Mouse (Mus musculus): ENCODE measurements around the gene Tra2b. TPM values are rescaled to one million over a fixed set of nuclear protein-coding genes. Genes with fewer than 3 reads are reported as not detected.

The Tra2b gene
- polyA plus RNA-seq, 1 experiment from 2014 or later, result 473 TPM

- 94% methylated on average over 1 of the region's 1 CpGs for WGBS
- Histone ChIP-seq H3K27ac (ENCODE audit: low read depth, low read length) (no peak overlapping the region), H3K9me3 (ENCODE audit: control insufficient read depth, low read length) (peaks cover 4% of the 10 kb centered on the region), H3K9ac (ENCODE audit: low read length) (no peak overlapping the region), H3K27me3 (ENCODE audit: control insufficient read depth, insufficient read depth, low read length) (no peaks in the 10 kb centered on the region), H3K4me1 (ENCODE audit: control insufficient read depth, insufficient read depth, low read length) (no peaks in the 10 kb centered on the region), H3K36me3 (ENCODE audit: control insufficient read depth, insufficient read depth, low read length) (no peaks in the 10 kb centered on the region), H3K4me3 (ENCODE audit: low read depth, low read length) (no peak overlapping the region), H3K4me2 (no peak overlapping the region)
- DNase-seq (ENCODE audit: low spot score, missing footprints) (no peak), ATAC-seq (ENCODE audit: low FRiP score) (no peak)
Observed at GRCm38 (mm10) chr16:22286996-22287395, 21.2 kb upstream of the Tra2b start.

GRCm38 (mm10) chr16:22276536-22276935 is 10.7 kb upstream of the Tra2b start:
- no peak for ATAC-seq (ENCODE audit: low FRiP score)
- Histone ChIP-seq H3K4me2 (no peak overlapping the region), H3K9ac (ENCODE audit: low read length) (no peak overlapping the region), H3K9me3 (ENCODE audit: control insufficient read depth, low read length) (no peaks in the 10 kb centered on the region), H3K4me3 (ENCODE audit: low read depth, low read length) (no peak overlapping the region), H3K27ac (ENCODE audit: low read depth, low read length) (no peak overlapping the region), H3K27me3 (ENCODE audit: control insufficient read depth, insufficient read depth, low read length) (no peaks in the 10 kb centered on the region), H3K4me1 (ENCODE audit: control insufficient read depth, insufficient read depth, low read length) (no peaks in the 10 kb centered on the region), H3K36me3 (ENCODE audit: control insufficient read depth, insufficient read depth, low read length) (no peaks in the 10 kb centered on the region)
- peak; percentile 68 for DNase-seq (ENCODE audit: low spot score, missing footprints)

- peak; percentile 64 for DNase-seq (ENCODE audit: low spot score, missing footprints)
- no peak for ATAC-seq (ENCODE audit: low FRiP score)
- Histone ChIP-seq H3K36me3 (ENCODE audit: control insufficient read depth, insufficient read depth, low read length) (no peaks in the 10 kb centered on the region), H3K9me3 (ENCODE audit: control insufficient read depth, low read length) (no peaks in the 10 kb centered on the region), H3K4me2 (no peak overlapping the region), H3K27me3 (ENCODE audit: control insufficient read depth, insufficient read depth, low read length) (no peaks in the 10 kb centered on the region), H3K27ac (ENCODE audit: low read depth, low read length) (no peak overlapping the region), H3K4me1 (ENCODE audit: control insufficient read depth, insufficient read depth, low read length) (no peaks in the 10 kb centered on the region), H3K9ac (ENCODE audit: low read length) (no peak overlapping the region), H3K4me3 (ENCODE audit: low read depth, low read length) (no peak overlapping the region)
- 60% methylated on average over 2 of the region's 2 CpGs for WGBS
Observed at GRCm38 (mm10) chr16:22275142-22275541, 9.3 kb upstream of the Tra2b start.

- 79% methylated on average over 3 of the region's 3 CpGs for WGBS
- Histone ChIP-seq H3K9me3 (ENCODE audit: control insufficient read depth, low read length) (no peaks in the 10 kb centered on the region), H3K4me1 (ENCODE audit: control insufficient read depth, insufficient read depth, low read length) (no peaks in the 10 kb centered on the region), H3K36me3 (ENCODE audit: control insufficient read depth, insufficient read depth, low read length) (no peaks in the 10 kb centered on the region), H3K9ac (ENCODE audit: low read length) (no peak overlapping the region), H3K4me2 (no peak overlapping the region), H3K4me3 (ENCODE audit: low read depth, low read length) (no peak overlapping the region), H3K27ac (ENCODE audit: low read depth, low read length) (no peak overlapping the region), H3K27me3 (ENCODE audit: control insufficient read depth, insufficient read depth, low read length) (no peaks in the 10 kb centered on the region)
- no peak for DNase-seq (ENCODE audit: low spot score, missing footprints)
- ATAC-seq (ENCODE audit: low FRiP score), result no peak
Observed at GRCm38 (mm10) chr16:22270491-22270890, 4.7 kb upstream of the Tra2b start.

- peak overlapping the region; percentile 97 for H3K4me3 ChIP-seq (ENCODE audit: low read depth, low read length)
- H3K9me3 ChIP-seq (ENCODE audit: control insufficient read depth, low read length), result no peaks in the 10 kb centered on the region
- peak overlapping the region; percentile 97 for H3K9ac ChIP-seq (ENCODE audit: low read length)
- ATAC-seq (ENCODE audit: low FRiP score), result no peak
- no peaks in the 10 kb centered on the region for H3K36me3 ChIP-seq (ENCODE audit: control insufficient read depth, insufficient read depth, low read length)
- peak overlapping the region; percentile 53 for H3K4me2 ChIP-seq
- H3K4me1 ChIP-seq (ENCODE audit: control insufficient read depth, insufficient read depth, low read length), result peaks cover 12% of the 10 kb centered on the region; the same call in 1 of the 2 replicates
- no peak overlapping the region; the same call in 1 of the 2 replicates for H3K27ac ChIP-seq (ENCODE audit: low read depth, low read length)
- DNase-seq (ENCODE audit: low spot score, missing footprints), result no peak
- WGBS, result 45% methylated on average over 8 of the region's 8 CpGs
- no peaks in the 10 kb centered on the region for H3K27me3 ChIP-seq (ENCODE audit: control insufficient read depth, insufficient read depth, low read length)
Observed at GRCm38 (mm10) chr16:22266384-22266783, 579 bp upstream of the Tra2b start.

- Histone ChIP-seq H3K4me1 (ENCODE audit: control insufficient read depth, insufficient read depth, low read length) (peaks cover 14% of the 10 kb centered on the region; the same call in 1 of the 2 replicates), H3K9ac (ENCODE audit: low read length) (peak overlapping the region; percentile 97), H3K4me2 (peak overlapping the region; percentile 73), H3K36me3 (ENCODE audit: control insufficient read depth, insufficient read depth, low read length) (no peaks in the 10 kb centered on the region), H3K27me3 (ENCODE audit: control insufficient read depth, insufficient read depth, low read length) (no peaks in the 10 kb centered on the region), H3K9me3 (ENCODE audit: control insufficient read depth, low read length) (no peaks in the 10 kb centered on the region), H3K4me3 (ENCODE audit: low read depth, low read length) (peak overlapping the region; percentile 97), H3K27ac (ENCODE audit: low read depth, low read length) (peak overlapping the region; percentile 94)
- DNase-seq (ENCODE audit: low spot score, missing footprints), result peak; percentile 98
- under 1% methylated on average over 77 of the region's 81 CpGs for WGBS
- ATAC-seq (ENCODE audit: low FRiP score), result peak; percentile 80
Observed at GRCm38 (mm10) chr16:22264962-22265848, 600 bp downstream of the Tra2b start.

GRCm38 (mm10) chr16:22264232-22264961 is 1.4 kb downstream of the Tra2b start:
- Histone ChIP-seq H3K27me3 (ENCODE audit: control insufficient read depth, insufficient read depth, low read length) (no peaks in the 10 kb centered on the region), H3K36me3 (ENCODE audit: control insufficient read depth, insufficient read depth, low read length) (no peaks in the 10 kb centered on the region), H3K27ac (ENCODE audit: low read depth, low read length) (peak overlapping the region; percentile 94), H3K9ac (ENCODE audit: low read length) (peak overlapping the region; percentile 97), H3K4me1 (ENCODE audit: control insufficient read depth, insufficient read depth, low read length) (peaks cover 14% of the 10 kb centered on the region; the same call in 1 of the 2 replicates), H3K4me2 (peak overlapping the region; percentile 73), H3K4me3 (ENCODE audit: low read depth, low read length) (peak overlapping the region; percentile 97), H3K9me3 (ENCODE audit: control insufficient read depth, low read length) (no peaks in the 10 kb centered on the region)
- DNase-seq (ENCODE audit: low spot score, missing footprints) (peak; percentile 90), ATAC-seq (ENCODE audit: low FRiP score) (no peak)
- WGBS, result 2% methylated on average over 16 of the region's 16 CpGs

- no peaks in the 10 kb centered on the region for H3K27me3 ChIP-seq (ENCODE audit: control insufficient read depth, insufficient read depth, low read length)
- DNase-seq (ENCODE audit: low spot score, missing footprints) (peak; percentile 84), ATAC-seq (ENCODE audit: low FRiP score) (no peak)
- no peaks in the 10 kb centered on the region for H3K9me3 ChIP-seq (ENCODE audit: control insufficient read depth, low read length)
- H3K4me2 ChIP-seq, result peak overlapping the region; percentile 73
- peak overlapping the region; percentile 97; the same call in 1 of the 2 replicates for H3K4me3 ChIP-seq (ENCODE audit: low read depth, low read length)
- peak overlapping the region; percentile 13; the same call in 1 of the 2 replicates for H3K9ac ChIP-seq (ENCODE audit: low read length)
- H3K36me3 ChIP-seq (ENCODE audit: control insufficient read depth, insufficient read depth, low read length), result no peaks in the 10 kb centered on the region
- peaks cover 14% of the 10 kb centered on the region; the same call in 1 of the 2 replicates for H3K4me1 ChIP-seq (ENCODE audit: control insufficient read depth, insufficient read depth, low read length)
- H3K27ac ChIP-seq (ENCODE audit: low read depth, low read length), result no peak overlapping the region
Observed at GRCm38 (mm10) chr16:22263124-22263523, 2.7 kb downstream of the Tra2b start.

GRCm38 (mm10) chr16:22261563-22261962 is 4.2 kb downstream of the Tra2b start:
- Histone ChIP-seq H3K27me3 (ENCODE audit: control insufficient read depth, insufficient read depth, low read length) (no peaks in the 10 kb centered on the region), H3K36me3 (ENCODE audit: control insufficient read depth, insufficient read depth, low read length) (no peaks in the 10 kb centered on the region), H3K4me3 (ENCODE audit: low read depth, low read length) (no peak overlapping the region), H3K9me3 (ENCODE audit: control insufficient read depth, low read length) (no peaks in the 10 kb centered on the region), H3K9ac (ENCODE audit: low read length) (no peak overlapping the region), H3K4me1 (ENCODE audit: control insufficient read depth, insufficient read depth, low read length) (peaks cover 14% of the 10 kb centered on the region; the same call in 1 of the 2 replicates), H3K4me2 (no peak overlapping the region), H3K27ac (ENCODE audit: low read depth, low read length) (no peak overlapping the region)
- ATAC-seq (ENCODE audit: low FRiP score) (no peak), DNase-seq (ENCODE audit: low spot score, missing footprints) (peak; percentile 76)
- WGBS, result 83% methylated on average over 2 of the region's 2 CpGs
